Mouse (Mus musculus): ENCODE results near the gene Cfap77. TPM values are rescaled to one million over a fixed set of nuclear protein-coding genes. Genes with fewer than 3 reads are reported as not detected.
A peak's percentile ranks its signal among the peaks of the same experiment; 100 is the strongest.

Gene Cfap77
- total RNA-seq, 2 experiments from 2014 or later = 0.31 TPM; not detected in 1

DNA sequence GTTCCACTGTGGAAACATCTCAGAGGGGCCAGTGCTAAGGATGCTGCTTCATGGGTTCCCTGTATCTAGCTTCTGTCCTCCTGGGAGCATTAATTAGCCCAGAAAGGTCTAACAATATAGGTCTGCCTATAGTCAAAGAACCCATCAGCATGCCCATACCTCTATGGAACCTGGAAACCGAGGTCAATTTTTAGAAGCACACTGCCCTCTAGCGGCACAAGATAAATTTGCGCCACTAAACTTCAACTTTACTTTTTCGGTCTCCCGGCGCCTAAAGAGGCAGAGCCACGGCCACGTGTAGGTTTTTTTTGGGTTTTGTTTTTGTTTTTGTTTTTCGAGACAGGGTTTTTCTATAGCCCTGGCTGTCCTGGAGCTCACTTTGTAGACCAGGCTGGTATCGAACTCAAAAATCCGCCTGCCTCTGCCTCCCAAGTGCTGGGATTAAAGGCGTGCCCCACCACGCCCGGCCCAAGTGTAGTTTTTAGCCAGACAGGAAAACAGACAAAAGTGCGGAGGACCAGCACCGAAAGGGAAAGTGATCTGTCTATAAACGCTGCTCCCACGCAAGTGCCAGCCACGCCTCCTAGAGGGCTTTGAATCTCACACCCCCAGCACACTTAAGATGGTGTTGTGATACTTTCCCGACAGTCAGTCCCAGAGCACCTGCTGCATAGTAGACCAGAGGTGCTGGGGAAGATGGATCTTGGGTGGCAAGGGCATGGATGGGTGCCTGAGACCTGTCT, 893 bp downstream of the Cfap77 start:
- intact Hi-C loops (cut with DNase I) = loop anchor here (1.0 kb wide), 2 partner anchors 78 to 299 kb away; no protein-coding TSS in a partner anchor
- peak; percentile 52 to 68 for DNase-seq

GRCm38 (mm10) chr2:29052943-29053454, 1.9 kb downstream of the Cfap77 start:
- DNase-seq = peak; percentile 54 to 77
- intact Hi-C loops (cut with DNase I) = loop anchor here (1.0 kb wide), 3 partner anchors 77 to 298 kb away; no protein-coding TSS in a partner anchor

- no peak for DNase-seq
- intact Hi-C loops (cut with DNase I) = loop anchor here (1.0 kb wide), 1 partner anchor 128 kb away; no protein-coding TSS in a partner anchor
Observed at GRCm38 (mm10) chr2:29051932-29052331, 2.9 kb downstream of the Cfap77 start.

- intact Hi-C loops (cut with DNase I) = no loop called here
- DNase-seq = no peak
Observed at GRCm38 (mm10) chr2:29046151-29046550, 8.7 kb downstream of the Cfap77 start.

- intact Hi-C loops (cut with DNase I) = no loop called here
- no peak for DNase-seq
Observed at GRCm38 (mm10) chr2:29042124-29042523, 12.7 kb downstream of the Cfap77 start.

DNA sequence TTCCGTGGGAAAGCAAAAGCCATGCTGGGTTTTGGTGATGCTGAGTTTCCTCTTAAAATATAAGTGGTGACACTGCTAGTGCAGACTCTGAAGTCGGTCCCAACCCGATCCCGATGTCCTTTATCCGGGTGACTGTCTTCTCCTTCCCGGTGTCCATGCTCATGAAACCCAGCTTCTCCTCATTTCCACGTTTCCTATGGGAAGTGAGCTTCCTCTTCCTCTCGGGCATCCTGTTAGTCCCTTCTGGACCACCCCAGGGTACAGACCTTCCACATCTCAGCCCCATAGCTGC, 13.4 kb downstream of the Cfap77 start:
- no peak for DNase-seq
- intact Hi-C loops (cut with DNase I) = no loop called here

DNA sequence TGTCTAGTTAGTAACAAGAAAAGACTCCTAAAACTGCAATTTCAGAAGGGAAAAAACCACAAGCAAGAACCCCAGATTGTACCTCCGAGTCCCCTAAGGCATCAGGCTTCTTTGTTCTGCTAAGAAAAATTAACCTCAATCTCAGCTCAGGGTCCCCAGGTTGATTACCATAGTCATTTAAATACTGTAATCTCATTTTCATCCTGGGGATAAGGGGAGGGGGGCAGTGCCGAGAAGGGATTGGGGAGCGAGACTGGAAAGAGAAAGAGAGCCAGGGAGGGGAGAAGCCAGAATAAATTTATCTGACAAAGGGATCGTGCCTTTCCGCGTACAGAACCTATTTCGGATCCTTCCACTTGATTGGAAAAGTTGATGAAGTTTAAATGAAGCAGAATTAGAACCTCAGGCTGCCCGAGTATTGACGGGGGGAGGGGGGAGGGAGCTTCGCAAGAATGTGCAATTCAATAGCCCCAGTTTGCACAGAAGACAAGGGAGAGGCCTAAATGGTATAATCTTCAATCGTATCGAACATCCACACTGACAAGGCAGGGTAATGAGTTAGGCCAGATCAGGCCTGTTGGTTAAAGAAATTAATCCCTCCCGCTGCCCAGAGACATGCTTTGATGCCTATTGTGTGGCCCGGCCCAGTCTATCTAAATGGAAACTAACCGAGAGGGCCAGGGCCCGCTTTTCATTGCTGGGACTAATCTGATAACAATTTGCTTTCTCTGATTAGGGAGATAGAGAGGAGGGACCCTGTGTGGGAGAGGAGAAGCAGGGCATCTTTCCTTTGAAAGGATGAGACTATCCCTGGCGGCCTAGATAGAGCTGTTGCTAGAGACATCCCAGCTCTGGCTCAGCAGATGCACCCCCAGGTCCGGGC, 14.0 kb downstream of the Cfap77 start:
- intact Hi-C loops (cut with DNase I) = no loop called here
- no peak for DNase-seq

GRCm38 (mm10) chr2:29039741-29040140, 15.1 kb downstream of the Cfap77 start:
- DNase-seq = no peak
- intact Hi-C loops (cut with DNase I) = no loop called here

DNA sequence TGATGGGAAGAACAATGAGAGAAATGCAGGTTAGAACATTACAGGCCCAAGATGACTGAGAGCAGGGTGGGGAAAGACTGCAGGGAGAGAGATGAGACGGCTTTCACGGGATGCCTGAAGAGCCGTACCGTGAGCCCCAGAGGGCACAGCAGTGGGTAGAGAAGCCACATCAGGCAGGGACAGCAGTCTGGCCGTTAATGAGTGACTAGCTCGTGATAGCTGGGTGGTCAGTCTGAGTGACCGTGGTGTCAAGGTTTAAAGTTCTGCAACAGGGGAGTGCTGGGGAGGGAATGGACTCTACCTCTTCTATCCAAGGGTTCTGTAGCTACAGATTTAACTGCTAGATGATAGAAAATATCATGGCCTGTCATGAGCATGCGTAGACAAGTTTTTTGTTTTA, 19.2 kb downstream of the Cfap77 start:
- intact Hi-C loops (cut with DNase I) = no loop called here
- DNase-seq = no peak

GRCm38 (mm10) chr2:29034542-29035475, 20.1 kb downstream of the Cfap77 start:
- intact Hi-C loops (cut with DNase I) = no loop called here
- DNase-seq = no peak

- no peak for DNase-seq
- intact Hi-C loops (cut with DNase I) = no loop called here
Observed at GRCm38 (mm10) chr2:29031951-29032350, 22.9 kb downstream of the Cfap77 start.

GRCm38 (mm10) chr2:29030048-29030734, 24.7 kb downstream of the Cfap77 start:
- peak in 1 of 2 experiments; percentile 53 for DNase-seq
- intact Hi-C loops (cut with DNase I) = no loop called here

DNA sequence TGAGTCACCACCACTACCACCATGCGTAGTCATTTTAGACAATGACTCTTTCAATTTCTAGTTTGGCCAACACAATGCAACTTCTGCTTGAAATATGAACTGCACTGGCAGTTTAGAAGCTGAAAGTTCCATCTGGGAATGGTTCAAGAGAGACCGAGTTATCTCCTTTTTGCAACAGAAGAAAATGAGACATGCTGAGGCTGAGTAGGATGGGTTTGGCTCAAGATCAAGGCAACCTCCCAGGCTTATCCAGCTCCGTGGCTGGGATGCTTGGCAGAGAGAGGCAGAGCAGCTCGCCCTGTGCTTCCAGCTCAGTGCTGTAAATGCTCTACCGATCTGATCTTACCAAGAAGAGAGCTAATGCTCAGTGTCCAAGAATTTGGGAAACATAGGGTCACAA, 29.6 kb downstream of the Cfap77 start:
- intact Hi-C loops (cut with DNase I) = no loop called here
- no peak for DNase-seq

DNA sequence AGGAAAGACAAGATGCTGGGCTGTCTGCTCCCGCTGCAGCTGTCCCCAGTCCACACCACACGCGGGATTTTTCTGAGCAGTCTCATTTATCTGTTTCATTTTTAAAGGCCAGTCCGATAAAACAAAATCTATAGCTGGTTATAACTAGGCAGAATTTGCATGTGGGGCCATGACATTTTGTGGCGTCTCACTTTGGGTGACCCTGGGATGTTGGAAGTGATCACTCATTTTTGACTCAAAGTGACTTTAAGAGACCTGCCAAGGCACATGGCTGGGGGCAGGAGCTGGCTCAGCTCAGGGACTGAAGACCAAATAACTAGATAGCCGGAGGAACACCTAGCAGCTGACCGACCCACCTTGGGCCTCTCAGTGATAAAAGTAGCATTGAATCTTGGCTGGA, 31.9 kb downstream of the Cfap77 start:
- intact Hi-C loops (cut with DNase I) = no loop called here
- no peak for DNase-seq

DNA sequence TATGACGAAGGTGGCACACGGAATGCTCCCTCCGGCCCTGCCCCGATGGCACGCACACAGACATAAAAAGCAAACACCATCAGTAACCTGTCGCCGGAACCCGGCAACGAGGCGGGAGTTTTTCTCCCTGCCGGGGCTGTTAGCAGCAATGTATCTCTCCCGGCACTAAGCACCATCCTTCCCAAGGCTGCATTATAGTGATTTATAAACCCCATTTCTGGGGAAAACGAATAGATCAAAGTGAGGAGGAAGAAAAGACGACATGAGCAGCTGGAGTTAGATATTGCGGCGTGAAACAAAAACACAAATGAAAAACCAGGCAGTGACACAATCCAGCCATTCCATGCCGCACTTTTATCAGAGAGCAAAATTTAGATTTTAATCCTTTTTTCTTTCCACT, 33.8 kb downstream of the Cfap77 start:
- intact Hi-C loops (cut with DNase I) = no loop called here
- no peak for DNase-seq

GRCm38 (mm10) chr2:29018680-29019079, 36.2 kb downstream of the Cfap77 start:
- intact Hi-C loops (cut with DNase I) = no loop called here
- DNase-seq = no peak

DNA sequence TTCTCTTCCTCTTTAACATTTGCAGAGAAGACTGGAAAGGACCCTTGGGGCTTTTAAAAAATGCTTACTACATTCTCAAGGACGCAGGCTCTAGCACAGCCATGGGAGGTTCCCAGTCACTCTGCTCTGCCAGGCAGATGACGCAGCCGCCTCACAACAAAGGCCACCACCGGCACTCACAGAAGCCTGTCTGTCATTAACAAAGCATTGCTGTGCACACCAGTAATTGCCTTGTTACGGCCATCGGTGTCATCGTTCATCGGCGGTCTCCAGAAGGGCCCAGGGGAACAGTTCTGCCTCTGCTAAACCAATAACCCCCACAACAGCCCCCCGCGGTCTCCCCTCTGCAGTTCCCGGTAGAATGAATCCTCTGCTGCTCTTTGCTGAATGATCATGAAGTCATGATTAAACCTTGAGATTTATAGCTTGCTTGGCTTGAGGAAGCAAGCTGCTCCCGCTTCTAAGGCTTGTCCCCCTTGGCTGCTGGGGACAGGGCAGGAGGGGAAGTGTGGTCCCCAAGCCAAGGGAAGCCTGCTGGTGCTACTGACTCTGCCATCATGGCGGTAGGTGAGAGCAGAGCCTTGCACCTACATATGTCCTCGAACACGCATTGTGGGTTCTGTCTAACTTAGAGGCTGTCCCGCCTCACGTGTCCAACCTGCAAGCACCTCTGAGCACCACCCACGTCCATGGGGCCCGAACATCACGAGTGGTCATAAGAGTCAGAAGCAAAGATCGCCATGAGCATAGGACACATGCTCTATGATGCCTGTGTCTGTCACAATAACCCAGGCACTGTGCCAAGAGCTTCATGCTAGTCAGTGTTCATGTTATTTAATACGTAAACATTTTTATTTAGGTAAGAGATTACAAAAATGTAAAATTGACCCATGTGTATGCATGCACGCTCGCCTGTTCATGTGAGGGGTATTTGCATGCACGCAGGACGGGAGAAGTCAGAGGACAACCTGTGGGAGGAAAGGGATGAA, 38.0 kb downstream of the Cfap77 start:
- intact Hi-C loops (cut with DNase I) = no loop called here
- DNase-seq = no peak

DNA sequence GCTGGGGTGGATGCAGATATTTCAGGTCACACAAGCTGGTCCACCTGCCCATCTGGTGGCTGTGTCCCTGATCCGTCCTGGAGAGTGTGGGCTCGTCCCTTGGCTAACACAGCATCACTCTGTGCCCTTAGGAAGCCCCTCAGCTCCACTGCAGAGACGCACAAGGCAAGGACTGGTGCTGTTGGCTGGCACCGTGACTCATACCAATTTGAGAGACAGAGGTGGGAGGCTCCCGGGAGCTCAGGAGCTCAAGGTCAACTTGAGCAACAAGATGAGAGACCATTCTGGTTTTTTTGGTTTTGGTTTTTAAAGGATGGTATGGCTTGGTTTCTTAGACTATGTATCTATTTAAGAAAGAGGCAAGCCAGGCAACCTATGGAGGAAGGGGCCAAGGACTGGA, 42.3 kb downstream of the Cfap77 start:
- intact Hi-C loops (cut with DNase I) = no loop called here
- DNase-seq = no peak

GRCm38 (mm10) chr2:29007656-29008055, 47.2 kb downstream of the Cfap77 start:
- intact Hi-C loops (cut with DNase I) = no loop called here
- DNase-seq = no peak
